Mouse (Mus musculus): ENCODE results near the gene Mpp4. TPM values are rescaled to one million over a fixed set of nuclear protein-coding genes. Genes with fewer than 3 reads are reported as not detected.

Mpp4 gene
- 0.61 and 0.84 TPM in 2 replicates for polyA plus RNA-seq (2015; fragmentation: Nextera tagmentation; extraction: Ambion mirVana)

DNA sequence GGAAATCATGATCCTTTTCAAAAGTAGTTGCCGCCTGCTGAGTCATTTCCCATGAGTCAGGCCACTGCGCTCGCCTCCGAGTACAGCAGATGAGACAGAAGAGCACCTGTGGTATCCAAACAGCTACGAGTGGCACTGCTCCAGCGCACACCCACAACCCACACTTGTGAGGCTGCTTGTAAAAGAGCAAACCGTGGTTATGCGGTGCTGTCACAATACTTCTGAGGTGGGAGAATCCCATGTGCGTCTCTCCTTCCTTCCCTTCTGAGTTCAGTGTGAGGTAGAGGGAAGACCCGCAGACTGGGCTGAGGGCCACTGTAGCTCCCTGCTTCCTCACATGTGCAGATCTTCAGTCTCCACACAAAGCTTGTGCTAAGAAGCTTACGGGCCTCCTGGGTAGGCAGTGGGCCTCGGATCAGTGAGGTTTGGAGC is at the start of gene Mpp4:
Gene Mpp4 (minus strand): TSS at position 360 of the 432 bp plus-strand sequence.
- Histone ChIP-seq H3K9ac (ENCODE audit: low read depth, low read length) (no peak within 1 kb of the TSS), H3K9me3 (ENCODE audit: control insufficient read depth, low read length) (no peaks in the 10 kb centered on the region), H3K27ac (ENCODE audit: low read depth, low read length) (peak within 1 kb of the TSS; percentile 14; the same call in 1 of the 2 replicates), H3K4me3 (ENCODE audit: low read length) (no peak within 1 kb of the TSS), H3K4me1 (ENCODE audit: control insufficient read depth, insufficient read depth, low read depth, low read length) (no peaks in the 10 kb centered on the region), H3K36me3 (ENCODE audit: control insufficient read depth, insufficient read depth, low read length) (peaks cover 23% of the 10 kb centered on the region), H3K27me3 (replicated peaks; ENCODE audit: control insufficient read depth, insufficient read depth, low read length) (no peaks in the 10 kb centered on the region), H3K4me2 (ENCODE audit: low read length) (no peak within 1 kb of the TSS)
- no peak; the same call in 1 of the 2 replicates for ATAC-seq
- 42% methylated on average over 12 of the region's 12 CpGs for WGBS

DNA sequence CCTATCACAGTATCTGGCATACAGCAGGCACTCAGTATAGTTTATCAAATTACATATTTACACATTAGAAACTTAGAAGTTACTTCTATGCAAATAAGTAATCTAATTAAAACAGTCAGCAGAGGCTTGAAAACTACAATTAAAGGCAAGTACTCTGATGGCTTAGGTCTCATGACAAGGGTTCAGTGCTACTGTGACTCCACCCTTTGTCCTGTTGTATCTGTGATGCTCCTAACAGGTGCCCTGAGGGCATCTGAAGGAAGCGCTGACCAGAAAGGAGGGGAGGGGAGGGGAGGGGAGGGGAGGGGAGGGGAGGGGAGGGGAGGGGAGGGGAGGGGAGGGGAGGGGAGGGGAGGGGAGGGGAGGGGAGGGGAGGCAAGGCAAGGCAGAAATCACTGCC is 49.8 kb upstream of the Mpp4 start:
- Histone ChIP-seq H3K4me2 (ENCODE audit: low read length) (no peak overlapping the region), H3K4me1 (ENCODE audit: control insufficient read depth, insufficient read depth, low read depth, low read length) (no peaks in the 10 kb centered on the region), H3K9me3 (ENCODE audit: control insufficient read depth, low read length) (no peaks in the 10 kb centered on the region), H3K27me3 (replicated peaks; ENCODE audit: control insufficient read depth, insufficient read depth, low read length) (no peaks in the 10 kb centered on the region), H3K4me3 (ENCODE audit: low read length) (no peak overlapping the region), H3K9ac (ENCODE audit: low read depth, low read length) (no peak overlapping the region), H3K36me3 (ENCODE audit: control insufficient read depth, insufficient read depth, low read length) (peaks cover 15% of the 10 kb centered on the region), H3K27ac (ENCODE audit: low read depth, low read length) (no peak overlapping the region)
- no CpG with 5 or more reads among the region's 1 CpGs for WGBS
- no peak for ATAC-seq

DNA sequence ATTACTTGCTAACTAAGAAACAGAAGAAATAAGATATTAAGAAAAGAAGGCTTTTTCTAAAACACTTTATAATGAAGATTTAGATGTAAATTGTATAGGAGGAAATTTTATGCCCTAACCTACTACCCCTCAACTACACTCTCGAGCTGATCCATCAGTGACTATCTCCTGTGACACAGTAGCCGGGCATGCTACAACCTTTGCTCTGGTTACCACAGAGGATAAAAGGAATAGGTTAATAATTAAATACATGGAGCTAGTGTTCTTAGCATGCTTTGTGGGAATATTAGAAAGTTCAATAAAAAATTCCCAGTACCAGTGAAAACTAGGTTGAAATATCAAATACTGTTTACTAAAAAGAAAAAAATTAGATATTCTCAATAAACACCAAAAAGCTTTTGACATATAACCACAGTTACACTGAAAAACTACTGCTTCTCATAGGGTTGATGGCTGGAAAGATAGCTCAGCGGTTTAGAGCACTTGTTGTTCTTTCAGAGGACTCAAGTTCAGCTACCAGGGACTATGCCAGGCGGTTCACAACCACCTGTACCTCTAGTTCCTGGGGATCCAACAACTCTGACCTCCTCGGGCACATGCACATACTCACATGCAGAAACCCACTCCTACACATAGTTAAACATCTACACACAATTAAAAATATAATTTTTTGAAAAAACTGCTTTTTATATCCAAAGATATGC is 49.0 kb upstream of the Mpp4 start:
- Histone ChIP-seq H3K4me2 (ENCODE audit: low read length) (no peak overlapping the region), H3K36me3 (ENCODE audit: control insufficient read depth, insufficient read depth, low read length) (peaks cover 18% of the 10 kb centered on the region), H3K27me3 (replicated peaks; ENCODE audit: control insufficient read depth, insufficient read depth, low read length) (no peaks in the 10 kb centered on the region), H3K9me3 (ENCODE audit: control insufficient read depth, low read length) (no peaks in the 10 kb centered on the region), H3K27ac (ENCODE audit: low read depth, low read length) (no peak overlapping the region), H3K4me3 (ENCODE audit: low read length) (no peak overlapping the region), H3K9ac (ENCODE audit: low read depth, low read length) (no peak overlapping the region), H3K4me1 (ENCODE audit: control insufficient read depth, insufficient read depth, low read depth, low read length) (no peaks in the 10 kb centered on the region)
- ATAC-seq, result no peak
- WGBS, result 79% methylated on average over 5 of the region's 5 CpGs

DNA sequence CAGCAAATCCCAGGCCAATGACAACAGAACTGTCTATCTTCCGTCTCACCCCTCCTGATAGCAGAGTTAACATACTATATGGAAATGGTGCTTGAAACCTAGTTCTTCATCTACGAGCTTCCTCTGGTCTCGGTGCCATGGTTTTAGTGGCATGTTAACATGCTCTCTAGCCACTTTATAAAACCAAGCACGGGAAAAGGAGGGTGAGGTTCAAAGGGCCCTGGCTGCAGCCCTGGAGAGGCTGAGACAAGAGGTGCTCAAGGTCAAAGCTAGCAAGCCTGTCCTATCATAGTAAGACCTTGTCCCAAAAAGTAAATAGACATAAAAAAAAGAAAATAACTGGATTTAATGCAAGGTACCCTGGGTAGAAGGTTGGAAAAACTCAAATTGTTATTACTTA is 48.5 kb upstream of the Mpp4 start:
- H3K9me3 ChIP-seq (ENCODE audit: control insufficient read depth, low read length), result no peaks in the 10 kb centered on the region
- no peaks in the 10 kb centered on the region for H3K4me1 ChIP-seq (ENCODE audit: control insufficient read depth, insufficient read depth, low read depth, low read length)
- no peak overlapping the region for H3K4me2 ChIP-seq (ENCODE audit: low read length)
- no peak overlapping the region for H3K9ac ChIP-seq (ENCODE audit: low read depth, low read length)
- H3K4me3 ChIP-seq (ENCODE audit: low read length), result no peak overlapping the region
- 89% methylated on average over 4 of the region's 4 CpGs for WGBS
- H3K36me3 ChIP-seq (ENCODE audit: control insufficient read depth, insufficient read depth, low read length), result peaks cover 18% of the 10 kb centered on the region
- H3K27me3 ChIP-seq (replicated peaks; ENCODE audit: control insufficient read depth, insufficient read depth, low read length), result no peaks in the 10 kb centered on the region
- ATAC-seq, result no peak
- H3K27ac ChIP-seq (ENCODE audit: low read depth, low read length), result no peak overlapping the region

DNA sequence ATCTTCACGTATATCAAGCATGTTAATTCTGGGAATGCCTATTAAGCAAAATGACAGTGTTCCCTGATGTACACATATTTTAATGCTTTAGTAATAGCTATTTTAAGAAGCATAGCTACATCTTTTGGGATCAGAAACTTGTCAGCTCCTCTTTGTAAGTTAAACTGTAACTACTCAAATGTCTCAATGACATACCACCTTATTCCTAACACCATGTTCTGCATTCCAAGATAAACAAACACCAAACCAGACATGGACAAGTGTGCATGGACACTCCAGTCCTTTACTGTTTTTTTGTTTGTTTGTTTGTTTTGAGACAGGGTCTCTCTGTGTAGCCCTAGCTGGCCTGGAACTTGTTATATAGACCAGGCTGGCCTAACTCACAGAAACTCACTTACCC is 45.1 kb upstream of the Mpp4 start:
- no peak for ATAC-seq
- Histone ChIP-seq H3K27me3 (replicated peaks; ENCODE audit: control insufficient read depth, insufficient read depth, low read length) (no peaks in the 10 kb centered on the region), H3K4me2 (ENCODE audit: low read length) (no peak overlapping the region), H3K27ac (ENCODE audit: low read depth, low read length) (no peak overlapping the region), H3K36me3 (ENCODE audit: control insufficient read depth, insufficient read depth, low read length) (peaks cover 10% of the 10 kb centered on the region), H3K4me3 (ENCODE audit: low read length) (no peak overlapping the region), H3K9me3 (ENCODE audit: control insufficient read depth, low read length) (no peaks in the 10 kb centered on the region), H3K9ac (ENCODE audit: low read depth, low read length) (no peak overlapping the region), H3K4me1 (ENCODE audit: control insufficient read depth, insufficient read depth, low read depth, low read length) (no peaks in the 10 kb centered on the region)
- 77% methylated on average over 1 of the region's 1 CpGs for WGBS

DNA sequence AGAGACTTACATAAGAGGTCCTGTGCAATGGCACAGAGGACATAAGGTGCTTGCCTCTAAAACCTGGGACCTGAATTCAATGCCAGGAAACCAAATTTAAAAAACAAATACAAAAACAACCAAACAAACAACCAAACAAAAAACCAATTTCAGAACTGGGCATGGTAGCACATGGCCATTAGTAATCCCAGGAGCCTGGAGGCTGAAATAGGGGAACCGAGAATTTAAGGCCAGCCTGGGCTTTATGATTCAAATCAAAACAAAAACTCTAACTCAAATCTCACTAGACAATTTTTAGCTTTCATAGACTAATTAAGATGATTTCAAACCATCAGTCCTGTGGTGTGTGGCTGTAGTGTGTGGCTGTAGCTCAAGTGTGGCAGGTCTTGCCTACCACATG is 41.3 kb upstream of the Mpp4 start:
- WGBS, result 100% methylated on average over 1 of the region's 1 CpGs
- Histone ChIP-seq H3K27me3 (replicated peaks; ENCODE audit: control insufficient read depth, insufficient read depth, low read length) (no peaks in the 10 kb centered on the region), H3K27ac (ENCODE audit: low read depth, low read length) (no peak overlapping the region), H3K36me3 (ENCODE audit: control insufficient read depth, insufficient read depth, low read length) (peaks cover 19% of the 10 kb centered on the region), H3K4me2 (ENCODE audit: low read length) (no peak overlapping the region), H3K9ac (ENCODE audit: low read depth, low read length) (no peak overlapping the region), H3K4me3 (ENCODE audit: low read length) (no peak overlapping the region), H3K9me3 (ENCODE audit: control insufficient read depth, low read length) (no peaks in the 10 kb centered on the region), H3K4me1 (ENCODE audit: control insufficient read depth, insufficient read depth, low read depth, low read length) (no peaks in the 10 kb centered on the region)
- ATAC-seq, result no peak

DNA sequence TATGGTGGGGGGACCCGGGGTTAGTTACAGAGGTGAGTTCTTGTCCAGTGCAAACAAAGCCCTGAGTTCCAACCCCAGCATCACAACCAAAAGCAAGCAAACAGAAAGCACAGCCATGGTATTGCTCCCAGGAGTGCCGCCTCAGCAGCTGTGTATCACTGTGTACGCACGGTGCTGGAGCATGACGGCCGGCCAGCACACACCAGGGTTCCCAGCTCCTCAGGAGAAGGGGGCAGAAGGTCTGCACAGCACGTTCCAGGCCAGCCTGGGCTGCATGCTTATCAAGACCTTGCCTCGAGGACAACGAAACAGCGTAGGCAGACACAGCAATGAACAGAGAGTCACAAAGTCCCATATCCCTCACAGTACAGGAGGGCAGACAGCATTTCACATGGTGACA is 39.2 kb upstream of the Mpp4 start:
- Histone ChIP-seq H3K27ac (ENCODE audit: low read depth, low read length) (no peak overlapping the region), H3K4me2 (ENCODE audit: low read length) (no peak overlapping the region), H3K9ac (ENCODE audit: low read depth, low read length) (no peak overlapping the region), H3K27me3 (replicated peaks; ENCODE audit: control insufficient read depth, insufficient read depth, low read length) (no peaks in the 10 kb centered on the region), H3K36me3 (ENCODE audit: control insufficient read depth, insufficient read depth, low read length) (peaks cover 12% of the 10 kb centered on the region), H3K4me3 (ENCODE audit: low read length) (no peak overlapping the region), H3K9me3 (ENCODE audit: control insufficient read depth, low read length) (no peaks in the 10 kb centered on the region), H3K4me1 (ENCODE audit: control insufficient read depth, insufficient read depth, low read depth, low read length) (no peaks in the 10 kb centered on the region)
- 82% methylated on average over 10 of the region's 10 CpGs for WGBS
- no peak for ATAC-seq

DNA sequence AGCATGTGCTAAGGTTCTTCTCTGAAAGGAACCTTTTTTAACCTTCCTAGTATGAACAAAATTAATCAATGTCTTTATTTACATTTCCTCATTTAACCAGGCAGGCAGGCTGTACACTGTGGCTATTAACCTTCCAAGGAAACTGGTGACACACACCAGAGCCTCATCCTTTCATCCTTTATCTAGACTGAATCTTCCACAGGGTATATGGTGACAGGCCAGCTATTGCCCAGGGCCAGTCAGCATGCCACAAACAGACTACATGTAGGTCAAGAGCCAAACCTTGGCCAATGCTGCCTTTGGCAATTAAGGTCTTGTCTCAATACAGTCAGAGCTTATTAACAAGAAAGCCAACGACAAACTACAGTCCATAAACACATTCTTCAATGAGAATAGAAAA is 38.4 kb upstream of the Mpp4 start:
- H3K4me2 ChIP-seq (ENCODE audit: low read length), result no peak overlapping the region
- no peak overlapping the region for H3K9ac ChIP-seq (ENCODE audit: low read depth, low read length)
- H3K36me3 ChIP-seq (ENCODE audit: control insufficient read depth, insufficient read depth, low read length), result peaks cover 12% of the 10 kb centered on the region
- no peak overlapping the region for H3K4me3 ChIP-seq (ENCODE audit: low read length)
- no peak for ATAC-seq
- no peaks in the 10 kb centered on the region for H3K9me3 ChIP-seq (ENCODE audit: control insufficient read depth, low read length)
- WGBS, result 79% methylated on average over 1 of the region's 1 CpGs
- no peaks in the 10 kb centered on the region for H3K27me3 ChIP-seq (replicated peaks; ENCODE audit: control insufficient read depth, insufficient read depth, low read length)
- no peak overlapping the region for H3K27ac ChIP-seq (ENCODE audit: low read depth, low read length)
- no peaks in the 10 kb centered on the region for H3K4me1 ChIP-seq (ENCODE audit: control insufficient read depth, insufficient read depth, low read depth, low read length)

DNA sequence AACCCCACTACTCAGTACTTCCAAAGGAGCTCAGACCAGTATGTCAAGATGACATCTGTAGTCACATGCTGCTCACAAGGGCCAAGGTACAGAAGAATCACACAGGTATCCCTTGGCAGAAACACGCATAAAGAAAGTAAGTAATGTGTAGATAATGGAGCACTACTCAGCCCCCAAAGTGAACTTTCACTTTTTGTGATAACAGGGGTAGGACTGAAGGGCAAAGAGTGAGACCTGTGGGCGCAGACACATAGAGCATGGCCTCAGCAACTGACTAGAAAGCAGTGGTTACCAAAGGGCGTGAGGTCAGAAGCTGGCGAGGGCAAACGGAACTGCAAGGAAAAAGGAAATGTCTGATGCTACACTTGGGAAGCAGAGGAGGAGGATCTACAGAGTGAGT is 37.8 kb upstream of the Mpp4 start:
- WGBS, result 90% methylated on average over 5 of the region's 5 CpGs
- Histone ChIP-seq H3K4me1 (ENCODE audit: control insufficient read depth, insufficient read depth, low read depth, low read length) (no peaks in the 10 kb centered on the region), H3K27me3 (replicated peaks; ENCODE audit: control insufficient read depth, insufficient read depth, low read length) (no peaks in the 10 kb centered on the region), H3K9me3 (ENCODE audit: control insufficient read depth, low read length) (no peaks in the 10 kb centered on the region), H3K27ac (ENCODE audit: low read depth, low read length) (no peak overlapping the region), H3K36me3 (ENCODE audit: control insufficient read depth, insufficient read depth, low read length) (peaks cover 15% of the 10 kb centered on the region), H3K4me3 (ENCODE audit: low read length) (no peak overlapping the region), H3K9ac (ENCODE audit: low read depth, low read length) (no peak overlapping the region), H3K4me2 (ENCODE audit: low read length) (no peak overlapping the region)
- ATAC-seq, result no peak
